9 mouse cellular contexts compared by ENCODE assay signal in the genomic region with DNA sequence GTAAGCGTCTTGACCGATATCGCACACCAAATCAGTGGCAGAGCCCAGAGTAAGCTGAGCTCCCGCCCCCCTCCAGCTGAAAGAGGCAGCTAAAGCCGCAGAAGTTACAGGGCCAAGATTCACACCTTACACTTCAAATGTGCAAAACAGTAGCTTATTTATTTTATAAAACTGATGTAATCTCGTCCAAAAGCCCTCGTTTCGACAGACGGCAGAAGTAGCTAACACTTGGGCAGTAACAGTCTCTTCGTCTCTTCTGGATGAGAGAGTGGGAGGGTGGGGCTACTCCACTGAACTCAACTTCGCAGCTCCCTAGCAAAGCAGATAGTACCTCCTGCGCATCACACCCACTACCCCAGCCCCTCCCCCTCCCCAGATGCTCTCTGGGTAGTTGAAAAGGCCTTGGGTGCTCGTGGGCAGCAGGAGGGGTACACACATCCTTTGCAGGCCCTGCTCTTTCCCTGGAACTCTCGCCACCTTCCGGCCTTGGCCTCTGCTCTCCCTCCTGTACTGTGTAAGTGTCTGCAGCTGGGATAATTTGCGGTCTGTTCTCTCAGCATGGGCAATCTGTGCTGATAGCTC.
DNase-seq lines count a peak whose midpoint lies in the region; ATAC-seq and TF ChIP-seq lines count a peak whose summit lies in the region.
"Had no signal": no experiment of that assay in that cellular context is flagged by ENCODE, and none has a peak within 500 bp of the region (broad histone marks: within the 10 kb centered on the region; RNA-seq: fewer than 3 reads in every experiment).

No protein-coding gene starts in this region.

- peak; percentile 75 for DNase-seq in heart, adult 11 months
- no peak for DNase-seq in heart, postnatal 14 days
- peak; percentile 63 for DNase-seq in neural tube, embryonic 10.5 days (ENCODE audit: extremely low spot score, low spot score)
- no peak for DNase-seq in liver, embryonic 14.5 days (ENCODE audit: low read depth in 3 of 3, low spot score in 3 of 3)
- DNase-seq in B cell, adult 2 months = no peak
- DNase-seq in frontal cortex, postnatal 36 days (ENCODE audit: low spot score in 2 of 2) = no peak
- DNase-seq in cerebellum, adult 9-10 months = no peak
- DNase-seq: lung, postnatal 14 days had no signal

- TF ChIP-seq EP300 in liver, embryonic 14.5 days (IDR thresholded peaks at IDR 0.05; ENCODE audit: low read depth) = no peak

- no peak overlapping the region for H3K4me2 ChIP-seq in neural tube, embryonic 15.5 days
- peak overlapping the region; percentile 54 for H3K4me2 ChIP-seq in liver, embryonic 14.5 days (ENCODE audit: low read depth)

- peaks cover 18% of the 10 kb centered on the region for H3K27me3 ChIP-seq in neural tube, embryonic 15.5 days (replicated peaks)
- no peaks in the 10 kb centered on the region for H3K27me3 ChIP-seq in liver, embryonic 14.5 days (ENCODE audit: control insufficient read depth, insufficient read depth, low read length)

- H3K9ac ChIP-seq in neural tube, embryonic 15.5 days (replicated peaks) = no peak overlapping the region
- no peak overlapping the region for H3K9ac ChIP-seq in liver, embryonic 14.5 days (replicated peaks)

- ATAC-seq in neural tube, embryonic 15.5 days (ENCODE audit: low FRiP score) = no peak
- 0 out of 2 replicates have a peak, but pooled peaks have one; percentile 28 for ATAC-seq in liver, embryonic 14.5 days (ENCODE audit: insufficient read depth)

- TF ChIP-seq CTCF in liver, embryonic 14.5 days (IDR thresholded peaks at IDR 0.05; ENCODE audit: low read depth) = no peak

- no peak overlapping the region for H3K27ac ChIP-seq in neural tube, embryonic 15.5 days (replicated peaks)
- H3K27ac ChIP-seq in liver, embryonic 14.5 days = no peak overlapping the region

- H3K4me1 ChIP-seq in neural tube, embryonic 15.5 days = 0 out of 2 replicates have a peak, but pooled peaks cover 6% of the 10 kb centered on the region
- peaks cover 0 to 20% of the 10 kb centered on the region in 2 experiments; a peak in 2 of 4 replicates for H3K4me1 ChIP-seq in liver, embryonic 14.5 days (replicated peaks; ENCODE audit: control insufficient read depth in 2 of 2, insufficient read depth in 2 of 2, low read length in 1 of 2)

- H3K4me3 ChIP-seq in neural tube, embryonic 15.5 days (replicated peaks) = no peak overlapping the region
- H3K4me3 ChIP-seq in liver, embryonic 14.5 days (ENCODE audit: insufficient read depth in 1 of 2, low read depth in 2 of 2, low read length in 2 of 2) = no peak overlapping the region

- 14% methylated on average over 16 of the region's 16 CpGs for WGBS in neural tube, embryonic 15.5 days
- 9% methylated on average over 16 of the region's 16 CpGs for WGBS in liver, embryonic 14.5 days (ENCODE audit: insufficient replicate concordance)

- intact Hi-C loops in heart, postnatal 14 days (cut with DNase I) = no loop called here

- H3K36me3 ChIP-seq in neural tube, embryonic 15.5 days = no peaks in the 10 kb centered on the region
- no peaks in the 10 kb centered on the region for H3K36me3 ChIP-seq in liver, embryonic 14.5 days (replicated peaks; ENCODE audit: control insufficient read depth, insufficient read depth, low read depth)

- H3K9me3 ChIP-seq in neural tube, embryonic 15.5 days (replicated peaks) = no peaks in the 10 kb centered on the region
- H3K9me3 ChIP-seq in liver, embryonic 14.5 days (ENCODE audit: control insufficient read depth, low read length) = no peaks in the 10 kb centered on the region

Comparison
In these comparisons a context has a peak if more than half of its experiments do, and no peak if none do; other contexts are left out.
1. DNase-seq: peak in heart, adult 11 months (single experiment) and neural tube, embryonic 10.5 days (single experiment); none in heart, postnatal 14 days (0 of 2), liver, embryonic 14.5 days (0 of 3), B cell, adult 2 months (0 of 2), frontal cortex, postnatal 36 days (0 of 2) and cerebellum, adult 9-10 months (single experiment).